Mouse (Mus musculus): ENCODE data around the gene Grk4.

Grk4 gene

GRCm38 (mm10) chr5:34659686-34660590, at the start of gene Grk4, which contains the start of gene Nop14:
Gene Grk4 (plus strand): TSS chr5:34660379.
Gene Nop14 (minus strand): TSS chr5:34660148.
- peak; percentile 99 for DNase-seq (ENCODE audit: low spot score in 2 of 2)

- no peak for DNase-seq (ENCODE audit: low spot score in 2 of 2)
Measured at GRCm38 (mm10) chr5:34632996-34633395, 27.2 kb upstream of the Grk4 start.

- no peak for DNase-seq (ENCODE audit: low spot score in 2 of 2)
Measured at GRCm38 (mm10) chr5:34633641-34634040, 26.5 kb upstream of the Grk4 start.

- peak; percentile 46 to 48 for DNase-seq (ENCODE audit: low spot score in 2 of 2)
Measured at GRCm38 (mm10) chr5:34634746-34635400, 25.3 kb upstream of the Grk4 start.

- no peak for DNase-seq (ENCODE audit: low spot score in 2 of 2)
Measured at GRCm38 (mm10) chr5:34635665-34636192, 24.4 kb upstream of the Grk4 start.

- DNase-seq (ENCODE audit: low spot score in 2 of 2): peak; percentile 55 to 71
Measured at GRCm38 (mm10) chr5:34636481-34637287, 23.5 kb upstream of the Grk4 start, which contains the start of gene Mfsd10. Gene Mfsd10 (minus strand): TSS chr5:34637212.

GRCm38 (mm10) chr5:34637591-34638156, 22.5 kb upstream of the Grk4 start:
- no peak for DNase-seq (ENCODE audit: low spot score in 2 of 2)

GRCm38 (mm10) chr5:34641991-34642390, 18.2 kb upstream of the Grk4 start:
- no peak for DNase-seq (ENCODE audit: low spot score in 2 of 2)

- DNase-seq (ENCODE audit: low spot score in 2 of 2): peak; percentile 12 to 36
Measured at GRCm38 (mm10) chr5:34642932-34643331, 17.2 kb upstream of the Grk4 start.

GRCm38 (mm10) chr5:34647581-34647980, 12.6 kb upstream of the Grk4 start:
- DNase-seq (ENCODE audit: low spot score in 2 of 2): peak; percentile 63 to 80

GRCm38 (mm10) chr5:34652961-34653360, 7.2 kb upstream of the Grk4 start:
- DNase-seq (ENCODE audit: low spot score in 2 of 2): no peak

GRCm38 (mm10) chr5:34654881-34655280, 5.3 kb upstream of the Grk4 start:
- no peak for DNase-seq (ENCODE audit: low spot score in 2 of 2)

GRCm38 (mm10) chr5:34657556-34657955, 2.6 kb upstream of the Grk4 start:
- no peak for DNase-seq (ENCODE audit: low spot score in 2 of 2)

- no peak for DNase-seq (ENCODE audit: low spot score in 2 of 2)
Measured at GRCm38 (mm10) chr5:34660591-34661130, 482 bp downstream of the Grk4 start.

GRCm38 (mm10) chr5:34661909-34662308, 1.7 kb downstream of the Grk4 start:
- DNase-seq (ENCODE audit: low spot score in 2 of 2): no peak

- no peak for DNase-seq (ENCODE audit: low spot score in 2 of 2)
Measured at GRCm38 (mm10) chr5:34663231-34663630, 3.1 kb downstream of the Grk4 start.

- DNase-seq (ENCODE audit: low spot score in 2 of 2): no peak
Measured at GRCm38 (mm10) chr5:34669493-34669892, 9.3 kb downstream of the Grk4 start.

- no peak for DNase-seq (ENCODE audit: low spot score in 2 of 2)
Measured at GRCm38 (mm10) chr5:34670280-34670679, 10.1 kb downstream of the Grk4 start.

GRCm38 (mm10) chr5:34689868-34690267, 29.7 kb downstream of the Grk4 start:
- no peak for DNase-seq (ENCODE audit: low spot score in 2 of 2)

GRCm38 (mm10) chr5:34692782-34693181, 32.6 kb downstream of the Grk4 start:
- no peak for DNase-seq (ENCODE audit: low spot score in 2 of 2)

- no peak for DNase-seq (ENCODE audit: low spot score in 2 of 2)
Measured at GRCm38 (mm10) chr5:34695521-34695920, 35.3 kb downstream of the Grk4 start.
